Mouse (Mus musculus): ENCODE measurements around the gene Gga2. TPM values are rescaled to one million over a fixed set of nuclear protein-coding genes. Genes with fewer than 3 reads are reported as not detected.

Gga2 gene
- total and polyA plus RNA-seq, 3 experiments: 26.8 to 79.0 (median 27.4) TPM

- H3K4me3 ChIP-seq (replicated peaks in 1 of 3; ENCODE audit: low read depth in 2 of 3, low read length in 2 of 3, poor library complexity in 1 of 3): no peak overlapping the region
- no peak for TF ChIP-seq JUN (IDR thresholded peaks at IDR 0.05; ENCODE audit: insufficient read depth, low read depth, low read length)
- TF ChIP-seq TCF12 (IDR thresholded peaks at IDR 0.05; ENCODE audit: low read depth, low read length): no peak
- TF ChIP-seq SMC3 (IDR thresholded peaks at IDR 0.05; ENCODE audit: low read depth, low read length): no peak
- TF ChIP-seq EP300 (IDR thresholded peaks at IDR 0.05; ENCODE audit: low read length): no peak
- no peak for TF ChIP-seq USF2 (conservative IDR thresholded peaks at IDR 0.05; ENCODE audit: low read depth, low read length)
- no peak for TF ChIP-seq KAT2A (IDR thresholded peaks at IDR 0.05; ENCODE audit: insufficient replicate concordance, low read length)
- TF ChIP-seq MAZ (IDR thresholded peaks at IDR 0.05; ENCODE audit: low read depth, low read length): no peak
- no peak for TF ChIP-seq ZMIZ1 (IDR thresholded peaks at IDR 0.05; ENCODE audit: low read depth, low read length)
- TF ChIP-seq BHLHE40 (IDR thresholded peaks at IDR 0.05; ENCODE audit: low read depth, low read length): no peak
- TF ChIP-seq IRF4 (IDR thresholded peaks at IDR 0.05; ENCODE audit: low read depth, low read length): no peak
- TF ChIP-seq POLR2A (IDR thresholded peaks at IDR 0.05; ENCODE audit: low read depth, low read length): no peak
- no peak for TF ChIP-seq SIN3A (IDR thresholded peaks at IDR 0.05; ENCODE audit: low read length)
- TF ChIP-seq E2F4 (IDR thresholded peaks at IDR 0.05; ENCODE audit: insufficient replicate concordance, low read depth, low read length): no peak
- TF ChIP-seq MAFK (IDR thresholded peaks at IDR 0.05; ENCODE audit: insufficient replicate concordance, low read length): no peak
- TF ChIP-seq MYC (IDR thresholded peaks at IDR 0.05; ENCODE audit: low read depth, low read length): no peak
- TF ChIP-seq ETS1 (conservative IDR thresholded peaks at IDR 0.05; ENCODE audit: low read depth, low read length): no peak
- TF ChIP-seq RCOR1 (conservative IDR thresholded peaks at IDR 0.05; ENCODE audit: low read depth, low read length): no peak
- no peak for TF ChIP-seq RAD21 (IDR thresholded peaks at IDR 0.05; ENCODE audit: low read depth, low read length)
- TF ChIP-seq MXI1 (IDR thresholded peaks at IDR 0.05; ENCODE audit: low read depth, low read length): no peak
- no peak for TF ChIP-seq TBP (conservative IDR thresholded peaks at IDR 0.05; ENCODE audit: low read depth, low read length)
- no peaks in the 10 kb centered on the region for H3K79me2 ChIP-seq (replicated peaks; ENCODE audit: control insufficient read depth, extremely low read depth, insufficient read depth, poor library complexity, severe bottlenecking)
- peaks cover 19 to 65% of the 10 kb centered on the region in 2 experiments for H3K36me3 ChIP-seq (replicated peaks in 1 of 2; ENCODE audit: control insufficient read depth in 1 of 2, insufficient read depth in 1 of 2, low read length in 1 of 2)
- DNase-seq (ENCODE audit: extremely low read depth): no peak
- no peak overlapping the region for H3K4me2 ChIP-seq (ENCODE audit: insufficient read depth, low read depth, poor library complexity, severe bottlenecking)
- H3K27ac ChIP-seq (ENCODE audit: insufficient read depth, low read depth): no peak overlapping the region
- H3K9ac ChIP-seq (ENCODE audit: insufficient read depth, low read depth): no peak overlapping the region
- peaks cover 0 to 29% of the 10 kb centered on the region in 2 experiments; a peak in 2 of 4 replicates for H3K4me1 ChIP-seq (ENCODE audit: control insufficient read depth in 1 of 2, insufficient read depth in 2 of 2)
- dilution Hi-C loops (cut with MboI; ENCODE audit: extremely low pct_ligation_motif_present, extremely low pct_unique_long_range_greater_than_20kb, low sequenced_read_pairs) (no loop called here), in situ Hi-C loops (cut with MboI; ENCODE audit: low pct_ligation_motif_present, low pct_unique_long_range_greater_than_20kb, low sequenced_read_pairs) (no loop called here)
- H3K9me3 ChIP-seq (replicated peaks; ENCODE audit: low read length): no peaks in the 10 kb centered on the region
- H3K27me3 ChIP-seq (replicated peaks): no peaks in the 10 kb centered on the region
These were observed 8.7 kb downstream of the Gga2 start for GRCm38 (mm10) chr7:122012370-122012769.

GRCm38 (mm10) chr7:122000396-122000795, 20.6 kb downstream of the Gga2 start:
- dilution Hi-C loops (cut with MboI; ENCODE audit: extremely low pct_ligation_motif_present, extremely low pct_unique_long_range_greater_than_20kb, low sequenced_read_pairs) (no loop called here), in situ Hi-C loops (cut with MboI; ENCODE audit: low pct_ligation_motif_present, low pct_unique_long_range_greater_than_20kb, low sequenced_read_pairs) (no loop called here)
- no peak for DNase-seq (ENCODE audit: extremely low read depth)
- no peak for TF ChIP-seq POLR2AphosphoS2 (IDR thresholded peaks at IDR 0.05; ENCODE audit: low read depth, low read length)
- TF ChIP-seq HCFC1 (IDR thresholded peaks at IDR 0.05; ENCODE audit: low read depth, low read length): no peak
- no peak for TF ChIP-seq ETS1 (conservative IDR thresholded peaks at IDR 0.05; ENCODE audit: low read depth, low read length)
- no peak for TF ChIP-seq EP300 (IDR thresholded peaks at IDR 0.05; ENCODE audit: low read length)
- H3K9ac ChIP-seq (ENCODE audit: insufficient read depth, low read depth): no peak overlapping the region
- H3K36me3 ChIP-seq (replicated peaks in 1 of 2; ENCODE audit: control insufficient read depth in 1 of 2, insufficient read depth in 1 of 2, low read length in 1 of 2): peaks cover 26 to 89% of the 10 kb centered on the region in 2 experiments
- H3K4me2 ChIP-seq (ENCODE audit: insufficient read depth, low read depth, poor library complexity, severe bottlenecking): no peak overlapping the region
- H3K79me2 ChIP-seq (replicated peaks; ENCODE audit: control insufficient read depth, extremely low read depth, insufficient read depth, poor library complexity, severe bottlenecking): no peaks in the 10 kb centered on the region
- no peaks in the 10 kb centered on the region for H3K9me3 ChIP-seq (replicated peaks; ENCODE audit: low read length)
- no peak overlapping the region for H3K27ac ChIP-seq (ENCODE audit: insufficient read depth, low read depth)
- no peaks in the 10 kb centered on the region for H3K27me3 ChIP-seq (replicated peaks)
- no peaks in the 10 kb centered on the region for H3K4me1 ChIP-seq (ENCODE audit: control insufficient read depth in 1 of 2, insufficient read depth in 2 of 2)
- H3K4me3 ChIP-seq (replicated peaks in 1 of 3; ENCODE audit: low read depth in 2 of 3, low read length in 2 of 3, poor library complexity in 1 of 3): no peak overlapping the region
